Comparison of ENCODE assay signal across 9 mouse cellular contexts in the genomic region with DNA sequence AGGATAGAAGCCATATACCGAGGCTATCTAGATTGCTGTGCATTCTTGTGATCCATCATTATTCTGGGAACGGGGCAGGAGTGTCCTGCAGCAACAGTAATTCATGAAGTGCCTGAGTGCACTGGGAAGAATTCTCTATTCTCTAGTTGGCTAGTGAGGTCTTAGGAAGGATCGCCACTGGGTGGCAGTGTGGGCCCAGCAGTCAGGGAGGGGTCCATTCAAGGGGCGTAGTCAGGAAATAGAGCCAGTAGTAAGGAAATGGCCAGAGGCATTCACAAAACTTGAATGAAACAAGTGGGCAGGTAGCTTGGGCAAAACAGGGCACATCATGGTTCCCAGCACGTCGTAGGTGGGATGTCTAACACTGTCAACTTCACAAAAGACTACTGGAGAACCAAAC. TPM values are rescaled to one million over a fixed set of nuclear protein-coding genes. Genes with fewer than 3 reads are reported as not detected.
A peak's percentile ranks its signal among the peaks of the same experiment; 100 is the strongest.
DNase-seq lines count a peak whose midpoint lies in the region; ATAC-seq and TF ChIP-seq lines count a peak whose summit lies in the region.
"Had no signal": no experiment of that assay in that cellular context is flagged by ENCODE, and none has a peak within 500 bp of the region (broad histone marks: within the 10 kb centered on the region; RNA-seq: fewer than 3 reads in every experiment).

No protein-coding gene starts in this region.

- no peak for ATAC-seq in midbrain, embryonic 11.5 days (ENCODE audit: low FRiP score)
- no peak for ATAC-seq in midbrain, embryonic 15.5 days (replicated peaks)
- no peak for ATAC-seq in embryonic facial prominence, embryonic 11.5 days (replicated peaks; ENCODE audit: insufficient number of reproducible peaks, low FRiP score, low TSS enrichment, low read depth)

- TF ChIP-seq POLR2A in lung, adult 2 months (IDR thresholded peaks at IDR 0.05; ENCODE audit: borderline replicate concordance, extremely low read depth, low read depth, low read length) = no peak

- no peak overlapping the region for H3K9ac ChIP-seq in midbrain, embryonic 11.5 days (ENCODE audit: low read length)
- H3K9ac ChIP-seq in midbrain, embryonic 15.5 days = no peak overlapping the region
- no peak overlapping the region for H3K9ac ChIP-seq in embryonic facial prominence, embryonic 11.5 days (replicated peaks; ENCODE audit: low read length)

- H3K27me3 ChIP-seq in midbrain, embryonic 11.5 days (ENCODE audit: control insufficient read depth, insufficient read depth, low read length) = peaks cover 7% of the 10 kb centered on the region
- peaks cover under 1% of the 10 kb centered on the region for H3K27me3 ChIP-seq in midbrain, embryonic 15.5 days (replicated peaks)
- 0 out of 2 replicates have a peak, but pooled peaks cover 2% of the 10 kb centered on the region for H3K27me3 ChIP-seq in embryonic facial prominence, embryonic 11.5 days (ENCODE audit: control insufficient read depth, insufficient read depth, low read length)

- DNase-seq in midbrain, embryonic 11.5 days (ENCODE audit: low spot score, missing footprints) = peak; percentile 93
- peak; percentile 89 for DNase-seq in adrenal gland, postnatal 10 days
- peak; percentile 78 for DNase-seq in embryonic facial prominence, embryonic 11.5 days (ENCODE audit: low spot score)
- DNase-seq in kidney, postnatal 14 days = peak; percentile 89
- DNase-seq in lung, adult 2 months = peak; percentile 91
- peak; percentile 82 for DNase-seq in right cerebral cortex, postnatal 14 days
- DNase-seq in urinary bladder, postnatal 4 days (ENCODE audit: low spot score in 2 of 2) = peak; percentile 74 to 89

- H3K36me3 ChIP-seq in midbrain, embryonic 11.5 days (ENCODE audit: control insufficient read depth, insufficient read depth, low read length) = no peaks in the 10 kb centered on the region
- H3K36me3 ChIP-seq in midbrain, embryonic 15.5 days (replicated peaks) = no peaks in the 10 kb centered on the region
- no peaks in the 10 kb centered on the region for H3K36me3 ChIP-seq in embryonic facial prominence, embryonic 11.5 days (replicated peaks; ENCODE audit: control insufficient read depth, insufficient read depth, low read depth, low read length)

- no peak overlapping the region for H3K4me2 ChIP-seq in midbrain, embryonic 11.5 days
- H3K4me2 ChIP-seq in midbrain, embryonic 15.5 days = no peak overlapping the region
- no peak overlapping the region for H3K4me2 ChIP-seq in embryonic facial prominence, embryonic 11.5 days (ENCODE audit: low read depth, low read length)

- peak; percentile 93 for TF ChIP-seq CTCF in lung, adult 2 months (IDR thresholded peaks at IDR 0.05; ENCODE audit: insufficient read depth, low read length)

- H3K27ac ChIP-seq in midbrain, embryonic 11.5 days (ENCODE audit: low read depth, low read length) = no peak overlapping the region
- no peak overlapping the region for H3K27ac ChIP-seq in midbrain, embryonic 15.5 days
- no peak overlapping the region for H3K27ac ChIP-seq in embryonic facial prominence, embryonic 11.5 days (replicated peaks; ENCODE audit: low read depth, low read length)

- H3K4me3 ChIP-seq in midbrain, embryonic 11.5 days (ENCODE audit: low read depth, low read length) = no peak overlapping the region
- H3K4me3 ChIP-seq in midbrain, embryonic 15.5 days = no peak overlapping the region
- no peak overlapping the region for H3K4me3 ChIP-seq in embryonic facial prominence, embryonic 11.5 days (ENCODE audit: low read depth, low read length)
- H3K4me3 ChIP-seq in lung, adult 2 months (replicated peaks; ENCODE audit: extremely low read depth, low read depth, low read length) = no peak overlapping the region
- H3K4me3 ChIP-seq: myocyte had no signal

- no peaks in the 10 kb centered on the region for H3K9me3 ChIP-seq in midbrain, embryonic 11.5 days (ENCODE audit: control insufficient read depth, low read length)
- H3K9me3 ChIP-seq in midbrain, embryonic 15.5 days = no peaks in the 10 kb centered on the region
- H3K9me3 ChIP-seq in embryonic facial prominence, embryonic 11.5 days (replicated peaks; ENCODE audit: control insufficient read depth, low read length) = no peaks in the 10 kb centered on the region

- WGBS in midbrain, embryonic 11.5 days = 5% methylated on average over 6 of the region's 6 CpGs
- 8% methylated on average over 6 of the region's 6 CpGs for WGBS in midbrain, embryonic 15.5 days
- WGBS in embryonic facial prominence, embryonic 11.5 days = 6% methylated on average over 6 of the region's 6 CpGs
- 3% methylated on average over 6 of the region's 6 CpGs for WGBS in lung, adult 2 months

- peaks cover 8% of the 10 kb centered on the region; the same call in 1 of the 2 replicates for H3K4me1 ChIP-seq in midbrain, embryonic 11.5 days (ENCODE audit: control insufficient read depth, insufficient read depth, low read length)
- peaks cover 28% of the 10 kb centered on the region for H3K4me1 ChIP-seq in midbrain, embryonic 15.5 days
- no peaks in the 10 kb centered on the region; the same call in 1 of the 2 replicates for H3K4me1 ChIP-seq in embryonic facial prominence, embryonic 11.5 days (ENCODE audit: control insufficient read depth, insufficient read depth, low read length)
- H3K4me1 ChIP-seq in lung, adult 2 months (ENCODE audit: control insufficient read depth, insufficient read depth, low read length) = peaks cover 8% of the 10 kb centered on the region

RNA-seq across cellular contexts. Expression of a gene that starts 1.6 kb away (rescaled TPM):
- 4.0 and 4.2 TPM in 2 replicates for polyA plus RNA-seq in midbrain, embryonic 11.5 days (2014; fragmentation: Nextera tagmentation; extraction: Ambion mirVana)
- polyA plus RNA-seq in midbrain, embryonic 15.5 days (2015; fragmentation: Nextera tagmentation; extraction: Ambion mirVana) = 7.2 and 7.4 TPM in 2 replicates
- total RNA-seq in adrenal gland, postnatal 10 days (2021) = 10 to 100 TPM; 36.9 to 45.3 TPM
- polyA plus RNA-seq in embryonic facial prominence, embryonic 11.5 days (2014; fragmentation: Nextera tagmentation; extraction: Ambion mirVana) = 3.4 and 3.7 TPM in 2 replicates
- polyA plus RNA-seq in lung, adult 2 months (2012; rRNA removed) = 61.1 and 72.2 TPM in 2 replicates

RNA-seq across cellular contexts. Expression of a gene that starts 4.6 kb away (rescaled TPM):
- polyA plus RNA-seq in midbrain, embryonic 11.5 days (2014; fragmentation: Nextera tagmentation; extraction: Ambion mirVana) = 2.5 and 2.7 TPM in 2 replicates
- 2.2 TPM in 2 replicates for polyA plus RNA-seq in midbrain, embryonic 15.5 days (2015; fragmentation: Nextera tagmentation; extraction: Ambion mirVana)
- total RNA-seq in adrenal gland, postnatal 10 days (2021) = 10 to 100 TPM; 28.6 to 29.5 TPM
- polyA plus RNA-seq in embryonic facial prominence, embryonic 11.5 days (2014; fragmentation: Nextera tagmentation; extraction: Ambion mirVana) = 3.7 and 4.1 TPM in 2 replicates
- 29.3 and 41.1 TPM in 2 replicates for polyA plus RNA-seq in lung, adult 2 months (2012; rRNA removed)

RNA-seq across cellular contexts. Expression of a gene that starts 43.9 kb away (rescaled TPM):
- 9.9 and 10.7 TPM in 2 replicates for polyA plus RNA-seq in midbrain, embryonic 11.5 days (2014; fragmentation: Nextera tagmentation; extraction: Ambion mirVana)
- polyA plus RNA-seq in midbrain, embryonic 15.5 days (2015; fragmentation: Nextera tagmentation; extraction: Ambion mirVana) = 20.1 and 21.1 TPM in 2 replicates
- total RNA-seq in adrenal gland, postnatal 10 days (2021) = 10 to 100 TPM; 24.1 to 33.5 TPM
- polyA plus RNA-seq in embryonic facial prominence, embryonic 11.5 days (2014; fragmentation: Nextera tagmentation; extraction: Ambion mirVana) = 8.2 and 11.0 TPM in 2 replicates
- polyA plus RNA-seq in lung, adult 2 months (2012; rRNA removed) = 16.9 and 21.0 TPM in 2 replicates

RNA-seq across cellular contexts. Expression of a gene that starts 46.2 kb away (rescaled TPM):
- polyA plus RNA-seq in midbrain, embryonic 11.5 days (2014; fragmentation: Nextera tagmentation; extraction: Ambion mirVana) = 2.0 and 2.3 TPM in 2 replicates
- 9.7 TPM in 2 replicates for polyA plus RNA-seq in midbrain, embryonic 15.5 days (2015; fragmentation: Nextera tagmentation; extraction: Ambion mirVana)
- 10 to 100 TPM in 1 of 2 experiments, 1 to 10 TPM in 1; 4.0 to 10.9 TPM for total RNA-seq in adrenal gland, postnatal 10 days (2021)
- polyA plus RNA-seq in embryonic facial prominence, embryonic 11.5 days (2014; fragmentation: Nextera tagmentation; extraction: Ambion mirVana) = 0.70 and 0.72 TPM in 2 replicates
- polyA plus RNA-seq in lung, adult 2 months (2012; rRNA removed) = 0.34 and 1.1 TPM in 2 replicates
